Mouse (Mus musculus) stomach, postnatal 0 days (tissue): Measurements from ENCODE around the gene Brd3.

Experiments
- CTCF ChIP-seq: IDR thresholded peaks from 2 replicates; pipeline ENCODE4 v1.5.1; 2016; ENCODE audit warnings: antibody characterized with exemption, low read depth, mild to moderate bottlenecking, moderate library complexity
- EP300 ChIP-seq: optimal IDR thresholded peaks from 2 replicates; pipeline ENCODE3; 2016; ENCODE audit warnings: antibody characterized with exemption

DNA sequence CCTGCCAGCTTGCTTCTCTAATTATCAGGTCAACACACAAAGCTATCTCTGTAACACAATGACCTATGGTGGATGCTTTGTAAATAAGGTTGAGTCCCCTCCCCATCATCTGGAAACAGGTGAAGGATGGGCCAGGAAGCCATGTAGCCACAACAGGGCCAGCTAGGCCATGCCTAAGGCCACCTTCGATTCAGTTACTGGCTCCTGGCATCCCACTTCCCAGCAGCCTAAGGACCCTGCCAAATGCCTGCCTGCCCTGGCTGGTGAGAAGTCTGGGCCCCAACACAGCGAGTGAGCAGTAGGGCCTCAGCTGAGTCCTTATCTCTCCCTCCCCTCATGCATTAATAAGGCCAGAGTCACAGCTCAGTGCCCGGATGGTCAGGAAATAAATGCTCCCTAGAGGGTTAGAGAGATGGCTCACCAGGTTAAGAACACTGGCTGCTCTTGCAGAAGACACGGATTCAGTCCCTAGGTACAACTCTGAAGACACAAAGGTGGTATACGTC, 89.8 kb downstream of the Brd3 start:
- TF ChIP-seq CTCF (no peak), EP300 (no peak)
